Mouse (Mus musculus): Measurements from ENCODE around the gene Usf1. TPM values are rescaled to one million over a fixed set of nuclear protein-coding genes. Genes with fewer than 3 reads are reported as not detected.

Usf1 gene
- 100 to 1,000 TPM; 190 to 199 TPM for total RNA-seq (2023)

DNA sequence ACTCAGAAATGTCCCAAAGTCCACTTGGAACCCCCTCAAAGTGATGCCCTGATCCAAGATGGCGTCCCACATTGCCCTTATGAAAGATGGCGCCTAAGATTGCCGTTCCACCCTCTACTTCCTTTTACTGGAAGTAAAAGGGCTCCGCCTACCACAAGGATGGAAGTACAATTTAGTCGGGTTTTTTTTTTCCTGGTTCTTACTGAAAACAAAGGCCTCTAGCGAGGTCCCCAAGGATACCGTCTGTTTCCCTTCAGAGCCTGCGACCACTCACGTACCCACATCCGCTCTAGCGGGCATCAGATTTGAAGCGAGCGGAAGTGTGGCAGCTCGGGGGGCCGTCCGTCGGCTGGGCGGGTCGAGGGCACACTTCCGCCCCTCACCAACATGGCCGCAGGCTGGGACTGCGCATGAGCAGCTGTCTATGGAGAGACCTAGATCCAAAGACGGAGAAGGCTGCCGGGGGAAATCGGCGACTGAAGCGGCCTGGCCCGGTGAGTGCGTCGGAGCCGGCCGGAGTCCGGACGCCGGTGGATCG is at the start of gene Usf1:
TSS of gene Usf1 (plus strand) at position 367 of the 538 bp plus-strand sequence.

GRCm38 (mm10) chr1:171369845-171370556 is 41.1 kb upstream of the Usf1 start, which contains the start of gene Nectin4:
Gene Nectin4, plus strand, starts transcription at chr1:171370099.

DNA sequence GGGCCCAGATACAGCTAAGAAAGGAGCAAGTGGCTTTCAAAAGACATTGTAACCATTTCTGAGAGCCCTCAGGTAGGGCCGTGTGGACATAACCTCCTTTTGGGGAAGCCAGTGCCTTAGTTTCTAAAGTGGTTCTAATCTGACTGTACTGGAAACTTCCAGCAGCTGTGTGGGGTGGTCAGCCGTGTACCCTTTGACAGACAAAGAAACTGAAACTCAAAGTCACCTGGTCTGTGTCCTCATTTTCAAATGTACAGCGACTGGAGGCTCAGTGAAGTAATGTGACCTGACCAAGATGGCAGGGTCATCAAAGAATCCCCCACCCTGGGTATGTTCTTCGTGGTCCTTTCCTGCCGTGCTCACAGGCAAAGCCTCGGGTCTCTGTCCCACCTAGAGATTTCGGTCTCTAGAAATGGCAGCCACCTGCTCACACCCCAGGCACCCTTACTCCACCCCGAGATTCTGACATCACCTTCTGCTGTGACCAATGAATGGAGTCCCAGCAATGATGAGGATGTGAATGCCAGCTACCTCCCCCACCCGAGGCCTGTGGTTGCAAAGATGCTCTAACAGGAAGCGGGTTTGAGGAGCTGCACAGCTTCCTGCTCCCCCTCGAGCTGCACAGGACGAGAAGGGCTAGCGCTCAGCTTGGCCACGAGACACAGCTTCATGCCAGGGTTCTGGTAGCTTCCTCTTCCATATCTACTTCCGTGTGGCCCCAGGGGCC is 22.6 kb upstream of the Usf1 start, which contains the start of gene Arhgap30:
TSS of gene Arhgap30 (plus strand) at position 579 of the 727 bp plus-strand sequence.

GRCm38 (mm10) chr1:171418660-171419059 is 7.5 kb downstream of the Usf1 start, which contains the start of gene Tstd1:
Gene Tstd1, plus strand, starts transcription at chr1:171418872.

GRCm38 (mm10) chr1:171437264-171438013 is 26.3 kb downstream of the Usf1 start, which contains the start of gene F11r:
Gene F11r, plus strand, starts transcription at chr1:171437535.

Other genes starting within 250 kb of the Usf1 start
- not detected for gene Pcp4l1, start 215.0 kb upstream of the Usf1 start, total RNA-seq (2023)
- gene Nr1i3, start 197.3 kb upstream of the Usf1 start, total RNA-seq (2023) = not detected
- 10 to 100 TPM; 21.2 to 22.8 TPM for gene Tomm40l, start 188.8 kb upstream of the Usf1 start, total RNA-seq (2023)
- not detected for gene Apoa2, start 186.3 kb upstream of the Usf1 start, total RNA-seq (2023)
- 1 to 10 TPM; 1.5 to 6.4 TPM for gene Fcer1g, start 176.9 kb upstream of the Usf1 start, total RNA-seq (2023)
- not detected for gene Adamts4, start 160.9 kb upstream of the Usf1 start, total RNA-seq (2023)
- 100 to 1,000 TPM; 131 to 140 TPM for gene Ndufs2, start 159.9 kb upstream of the Usf1 start, total RNA-seq (2023)
- 100 to 1,000 TPM in 1 of 2 experiments, 10 to 100 TPM in 1; 96.6 to 105 TPM for gene B4galt3, start 141.0 kb upstream of the Usf1 start, total RNA-seq (2023)
- 10 to 100 TPM; 62.8 to 71.7 TPM for gene Ppox, start 130.1 kb upstream of the Usf1 start, total RNA-seq (2023)
- 10 to 100 TPM; 59.3 to 66.9 TPM for gene Usp21, start 123.3 kb upstream of the Usf1 start, total RNA-seq (2023)
- gene Ufc1, start 116.3 kb upstream of the Usf1 start, total RNA-seq (2023) = 10 to 100 TPM; 46.1 to 46.6 TPM
- 10 to 100 TPM; 40.6 to 43.6 TPM for gene Dedd, start 82.2 kb upstream of the Usf1 start, total RNA-seq (2023)
- 10 to 100 TPM; 29.2 to 29.4 TPM for gene Nit1, start 65.7 kb upstream of the Usf1 start, total RNA-seq (2023)
- 10 to 100 TPM; 57.3 to 70.0 TPM for gene Pfdn2, start 65.6 kb upstream of the Usf1 start, total RNA-seq (2023)
- under 1 TPM in 1 of 2 experiments, not detected in 1; 0.70 TPM for gene Klhdc9, start 50.5 kb upstream of the Usf1 start, total RNA-seq (2023)
- gene Nectin4, start 41.2 kb upstream of the Usf1 start, total RNA-seq (2023) = under 1 TPM in 1 of 2 experiments, not detected in 1; 0.32 TPM
- gene Arhgap30, start 22.4 kb upstream of the Usf1 start, total RNA-seq (2023) = 100 to 1,000 TPM; 326 to 330 TPM
- gene Tstd1, start 7.6 kb downstream of the Usf1 start, total RNA-seq (2023) = 10 to 100 TPM; 13.0 to 13.2 TPM
- 1 to 10 TPM in 1 of 2 experiments, under 1 TPM in 1; 0.64 to 1.3 TPM for gene F11r, start 26.2 kb downstream of the Usf1 start, total RNA-seq (2023)
- gene Alyref2, start 92.2 kb downstream of the Usf1 start, total RNA-seq (2023) = 10 to 100 TPM in 1 of 2 experiments, 1 to 10 TPM in 1; 8.3 to 10.2 TPM
- gene Itln1, start 124.0 kb downstream of the Usf1 start, total RNA-seq (2023) = not detected
- 10 to 100 TPM; 13.3 to 15.7 TPM for gene Cd244a, start 147.9 kb downstream of the Usf1 start, total RNA-seq (2023)
- 100 to 1,000 TPM; 131 to 138 TPM for gene Ly9, start 196.1 kb downstream of the Usf1 start, total RNA-seq (2023)
- gene Slamf7, start 241.7 kb downstream of the Usf1 start, total RNA-seq (2023) = 10 to 100 TPM; 63.0 to 63.9 TPM

Measured in B cell, adult 67 days (primary cell).